In the genomic region with DNA sequence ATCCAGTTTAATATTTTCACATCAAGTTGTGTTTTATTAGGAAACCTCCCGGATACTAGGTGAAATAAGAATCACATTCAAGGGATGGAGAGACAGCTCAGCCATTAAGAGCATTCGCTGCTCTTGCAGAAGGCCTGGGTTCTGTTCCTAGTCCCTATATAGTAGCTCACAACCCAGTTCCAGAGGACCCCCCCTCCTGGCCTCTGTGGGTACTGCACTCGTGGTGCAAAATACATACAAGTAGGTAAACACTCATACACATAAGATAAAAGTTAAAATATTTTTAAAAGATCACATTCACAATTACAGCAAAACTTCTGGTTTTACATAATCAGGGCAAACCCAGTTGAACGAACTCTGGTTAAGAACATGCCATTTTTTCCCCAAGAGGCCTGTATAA, we compare ENCODE assay signal across 20 mouse cellular contexts. TPM values are rescaled to one million over a fixed set of nuclear protein-coding genes. Genes with fewer than 3 reads are reported as not detected.
DNase-seq lines count a peak whose midpoint lies in the region; ATAC-seq and TF ChIP-seq lines count a peak whose summit lies in the region.
"Had no signal": no experiment of that assay in that cellular context is flagged by ENCODE, and none has a peak within 500 bp of the region (broad histone marks: within the 10 kb centered on the region; RNA-seq: fewer than 3 reads in every experiment).

No protein-coding gene starts in this region.

- no peak for DNase-seq in forebrain, postnatal 0 days
- no peak for DNase-seq in liver, adult 2 months (ENCODE audit: extremely low read depth, low read depth, low spot score)
- DNase-seq in thymus, postnatal 14 days = peak; percentile 11
- DNase-seq in thymus, postnatal 36 days = no peak
- no peak for DNase-seq in adrenal gland, adult 8-10 months
- no peak for DNase-seq in spleen, postnatal 10 days (ENCODE audit: low spot score in 2 of 2)
- DNase-seq: cerebellum, adult 11 months; cerebellum, postnatal 36 days; gastrocnemius, postnatal 14 days; heart, postnatal 36 days; lung, postnatal 14 days had no signal

- no peaks in the 10 kb centered on the region for H3K27me3 ChIP-seq in forebrain, postnatal 0 days (ENCODE audit: insufficient read depth, low read length)
- H3K27me3 ChIP-seq in forebrain, embryonic 15.5 days = no peaks in the 10 kb centered on the region
- no peaks in the 10 kb centered on the region for H3K27me3 ChIP-seq in liver, adult 2 months (ENCODE audit: control insufficient read depth, insufficient read depth, low read length)
- no peaks in the 10 kb centered on the region; the same call in 1 of the 2 replicates for H3K27me3 ChIP-seq in liver, embryonic 12.5 days (replicated peaks)
- H3K27me3 ChIP-seq: heart, embryonic 12.5 days had no signal

- H3K9ac ChIP-seq in forebrain, postnatal 0 days = no peak overlapping the region
- H3K9ac ChIP-seq in forebrain, embryonic 15.5 days (replicated peaks) = no peak overlapping the region
- H3K9ac ChIP-seq in liver, adult 2 months (ENCODE audit: low read depth, low read length) = no peak overlapping the region
- H3K9ac ChIP-seq in liver, embryonic 12.5 days = no peak overlapping the region
- H3K9ac ChIP-seq: heart, embryonic 12.5 days had no signal

- H3K4me1 ChIP-seq in forebrain, postnatal 0 days (ENCODE audit: insufficient read depth) = no peaks in the 10 kb centered on the region
- H3K4me1 ChIP-seq in forebrain, embryonic 15.5 days = no peaks in the 10 kb centered on the region
- H3K4me1 ChIP-seq in liver, adult 2 months (ENCODE audit: control insufficient read depth, insufficient read depth, low read length) = peaks cover 4% of the 10 kb centered on the region; the same call in 1 of the 2 replicates
- H3K4me1 ChIP-seq in liver, embryonic 12.5 days = no peaks in the 10 kb centered on the region
- H3K4me1 ChIP-seq: embryonic facial prominence, embryonic 10.5 days had no signal

- no peak for ATAC-seq in forebrain, postnatal 0 days
- ATAC-seq in forebrain, embryonic 15.5 days (replicated peaks) = no peak
- ATAC-seq in liver, embryonic 12.5 days = no peak
- ATAC-seq: activated CD4-positive, CD25-positive, alpha-beta regulatory T cell, adult 4 months; forebrain, embryonic 16.5 days had no signal

- peak; percentile 22; the same call in 1 of the 2 replicates for TF ChIP-seq CTCF in forebrain, postnatal 0 days (IDR thresholded peaks at IDR 0.05; ENCODE audit: low read depth)
- TF ChIP-seq CTCF in liver, adult 2 months (IDR thresholded peaks at IDR 0.05; ENCODE audit: low read depth, low read length) = peak; percentile 12; the same call in 1 of the 2 replicates

- H3K27ac ChIP-seq in forebrain, postnatal 0 days (ENCODE audit: low read depth, low read length) = no peak overlapping the region
- H3K27ac ChIP-seq in forebrain, embryonic 15.5 days (replicated peaks) = no peak overlapping the region
- no peak overlapping the region for H3K27ac ChIP-seq in liver, adult 2 months (replicated peaks; ENCODE audit: insufficient read depth, low read depth, low read length)
- H3K27ac ChIP-seq in liver, embryonic 12.5 days = no peak overlapping the region
- H3K27ac ChIP-seq: embryonic facial prominence, embryonic 10.5 days had no signal

- H3K79me2 ChIP-seq in liver, adult 2 months (ENCODE audit: control insufficient read depth, insufficient read depth, low read length) = no peaks in the 10 kb centered on the region

- no peak for TF ChIP-seq POLR2A in liver, adult 2 months (IDR thresholded peaks at IDR 0.05; ENCODE audit: extremely low read depth, insufficient read depth, low read length)

- WGBS in forebrain, postnatal 0 days = 87% methylated on average over 4 of the region's 4 CpGs
- WGBS in forebrain, embryonic 15.5 days = 90% methylated on average over 4 of the region's 4 CpGs
- WGBS in liver, adult 2 months = 92% methylated on average over 4 of the region's 4 CpGs
- WGBS in liver, embryonic 12.5 days (ENCODE audit: insufficient replicate concordance) = 71% methylated on average over 4 of the region's 4 CpGs

- H3K9me3 ChIP-seq in forebrain, postnatal 0 days (ENCODE audit: low read length) = no peaks in the 10 kb centered on the region
- no peaks in the 10 kb centered on the region for H3K9me3 ChIP-seq in forebrain, embryonic 15.5 days
- H3K9me3 ChIP-seq in liver, embryonic 12.5 days (replicated peaks) = no peaks in the 10 kb centered on the region
- H3K9me3 ChIP-seq: embryonic facial prominence, embryonic 10.5 days had no signal

- H3K36me3 ChIP-seq in forebrain, postnatal 0 days (ENCODE audit: insufficient read depth) = no peaks in the 10 kb centered on the region
- no peaks in the 10 kb centered on the region for H3K36me3 ChIP-seq in forebrain, embryonic 15.5 days
- no peaks in the 10 kb centered on the region for H3K36me3 ChIP-seq in liver, adult 2 months (ENCODE audit: control insufficient read depth, insufficient read depth, low read length)
- no peaks in the 10 kb centered on the region for H3K36me3 ChIP-seq in liver, embryonic 12.5 days
- H3K36me3 ChIP-seq: embryonic facial prominence, embryonic 10.5 days; heart, embryonic 12.5 days had no signal

- no peak overlapping the region for H3K4me3 ChIP-seq in forebrain, postnatal 0 days (ENCODE audit: low read depth, low read length)
- no peak overlapping the region for H3K4me3 ChIP-seq in forebrain, embryonic 15.5 days
- no peak overlapping the region for H3K4me3 ChIP-seq in liver, adult 2 months (ENCODE audit: insufficient read depth, low read depth, low read length)
- no peak overlapping the region for H3K4me3 ChIP-seq in liver, embryonic 12.5 days
- H3K4me3 ChIP-seq: embryonic facial prominence, embryonic 10.5 days; erythroblast, embryonic 14.5 days; heart, embryonic 12.5 days had no signal

- no peak overlapping the region for H3K4me2 ChIP-seq in forebrain, postnatal 0 days (ENCODE audit: low read depth)
- H3K4me2 ChIP-seq in forebrain, embryonic 15.5 days (replicated peaks) = no peak overlapping the region
- H3K4me2 ChIP-seq in liver, embryonic 12.5 days = no peak overlapping the region
- H3K4me2 ChIP-seq: heart, embryonic 12.5 days had no signal

RNA-seq across cellular contexts. Expression of gene Icos, which starts 15.6 kb away (rescaled TPM):
- 0.05 and 0.08 TPM in 2 replicates for total RNA-seq in forebrain, postnatal 0 days (2014; rRNA removed)
- 0.06 and 0.13 TPM in 2 replicates for polyA plus RNA-seq in forebrain, postnatal 0 days (2015; fragmentation: Nextera tagmentation; extraction: Ambion mirVana)
- 0.05 and 0.15 TPM in 2 replicates for polyA plus RNA-seq in forebrain, embryonic 15.5 days (2015; fragmentation: Nextera tagmentation; extraction: Ambion mirVana)
- 0.65 and 0.67 TPM in 2 replicates for total RNA-seq in liver, adult 2 months (2014; rRNA removed)
- 0.29 and 0.38 TPM in 2 replicates for polyA plus RNA-seq in liver, adult 2 months (2012; rRNA removed)
- 0.35 and 0.45 TPM in 2 replicates for polyA plus RNA-seq in liver, embryonic 12.5 days (2016; fragmentation: Nextera tagmentation; extraction: Ambion mirVana)
- total RNA-seq in adrenal gland, adult 8-10 months (2022) = under 1 TPM in 1 of 4 experiments, not detected in 3; 0.13 TPM
- total RNA-seq: layer of hippocampus, adult 18-20 months; left cerebral cortex, adult 8-10 months had no signal
- polyA plus RNA-seq: embryonic facial prominence, embryonic 10.5 days; erythroblast, embryonic 14.5 days had no signal
